Mouse (Mus musculus): ENCODE measurements at regions not wholly inside any gene's neighbourhood (a gene's known extent, or its start where the extent isn't known, plus 50 kb on each side); places are given as distances from the start of the nearest gene placed in this dataset.

- TF ChIP-seq TAL1 (IDR thresholded peaks at IDR 0.05; ENCODE audit: low read length) (no peak), GATA1 (IDR thresholded peaks at IDR 0.05; ENCODE audit: low read length) (no peak)
- H3K4me1 ChIP-seq (ENCODE audit: control insufficient read depth) = peaks cover 3% of the 10 kb centered on the region; the same call in 1 of the 2 replicates
- peaks cover 80% of the 10 kb centered on the region for H3K27me3 ChIP-seq (ENCODE audit: control insufficient read depth)
- no peak overlapping the region for H3K4me3 ChIP-seq (replicated peaks)
- H3K9me3 ChIP-seq (ENCODE audit: control insufficient read depth, low read length) = peaks cover 2% of the 10 kb centered on the region; the same call in 1 of the 2 replicates
- no peaks in the 10 kb centered on the region for H3K36me3 ChIP-seq (ENCODE audit: control insufficient read depth)
Measured at GRCm38 (mm10) chr14:64590611-64591010, 486.5 kb downstream of the Prss52 start.

DNA sequence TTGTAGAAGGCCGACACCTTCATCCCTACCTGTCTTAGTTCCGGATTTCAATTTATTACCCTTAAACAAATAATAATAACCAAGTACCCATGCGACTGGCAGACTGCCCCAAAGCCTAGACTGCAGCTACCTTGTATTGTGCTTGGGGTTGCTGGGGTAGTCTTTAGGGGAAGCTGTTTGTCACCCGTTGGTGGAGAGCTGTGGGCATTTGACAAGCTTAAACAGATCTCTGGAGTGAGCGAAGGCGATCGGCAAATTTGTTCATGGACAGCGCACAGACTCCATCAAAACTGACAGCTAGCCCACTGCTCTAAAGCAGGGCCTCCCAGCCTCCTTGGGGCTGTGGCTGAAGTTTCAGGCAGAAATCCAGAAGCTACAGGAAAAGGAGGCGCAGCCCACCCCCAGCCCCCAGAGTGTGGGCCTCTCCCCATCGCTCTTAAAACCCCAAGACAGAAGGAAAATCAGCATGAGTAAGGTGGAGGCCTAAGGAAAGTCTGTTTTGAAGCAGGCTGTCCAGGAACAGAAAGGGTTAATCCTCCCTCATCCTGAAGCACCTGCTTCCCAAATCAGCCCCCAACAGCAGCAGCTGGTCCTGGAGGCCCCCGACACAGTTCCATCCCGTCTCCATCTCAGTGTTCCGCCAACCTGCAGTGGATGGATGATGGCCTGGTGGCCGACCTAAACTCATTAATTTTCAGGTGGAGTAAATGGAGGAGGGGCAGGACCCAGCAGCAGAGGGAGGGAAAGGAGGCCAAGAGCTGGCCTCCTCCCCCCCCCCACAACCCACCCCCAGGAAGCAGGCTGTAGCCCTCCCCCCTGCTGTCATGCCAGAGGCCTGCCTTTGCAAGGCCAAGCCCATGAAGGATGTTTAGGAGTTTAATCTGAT, 487.2 kb downstream of the Prss52 start:
- H3K9me3 ChIP-seq (ENCODE audit: control insufficient read depth, low read length) = peaks cover 2% of the 10 kb centered on the region; the same call in 1 of the 2 replicates
- no peak for TF ChIP-seq GATA1 (IDR thresholded peaks at IDR 0.05; ENCODE audit: low read length)
- TF ChIP-seq TAL1 (IDR thresholded peaks at IDR 0.05; ENCODE audit: low read length) = no peak
- no peak overlapping the region for H3K4me3 ChIP-seq (replicated peaks)
- peaks cover 73% of the 10 kb centered on the region for H3K27me3 ChIP-seq (ENCODE audit: control insufficient read depth)
- no peaks in the 10 kb centered on the region for H3K36me3 ChIP-seq (ENCODE audit: control insufficient read depth)
- peaks cover 3% of the 10 kb centered on the region; the same call in 1 of the 2 replicates for H3K4me1 ChIP-seq (ENCODE audit: control insufficient read depth)

- Histone ChIP-seq H3K9me3 (ENCODE audit: control insufficient read depth, low read length) (peaks cover 2% of the 10 kb centered on the region; the same call in 1 of the 2 replicates), H3K4me1 (ENCODE audit: control insufficient read depth) (peaks cover 2% of the 10 kb centered on the region; the same call in 1 of the 2 replicates), H3K27me3 (ENCODE audit: control insufficient read depth) (peaks cover 65% of the 10 kb centered on the region), H3K36me3 (ENCODE audit: control insufficient read depth) (no peaks in the 10 kb centered on the region), H3K4me3 (replicated peaks) (no peak overlapping the region)
- TF ChIP-seq GATA1 (IDR thresholded peaks at IDR 0.05; ENCODE audit: low read length) (no peak), TAL1 (IDR thresholded peaks at IDR 0.05; ENCODE audit: low read length) (no peak)
Measured at GRCm38 (mm10) chr14:64592176-64592575, 488.1 kb downstream of the Prss52 start.

GRCm38 (mm10) chr14:64592706-64593320, 488.7 kb downstream of the Prss52 start:
- Histone ChIP-seq H3K9me3 (ENCODE audit: control insufficient read depth, low read length) (no peaks in the 10 kb centered on the region; the same call in 1 of the 2 replicates), H3K36me3 (ENCODE audit: control insufficient read depth) (no peaks in the 10 kb centered on the region), H3K4me1 (ENCODE audit: control insufficient read depth) (no peaks in the 10 kb centered on the region), H3K27me3 (ENCODE audit: control insufficient read depth) (peaks cover 58% of the 10 kb centered on the region), H3K4me3 (replicated peaks) (no peak overlapping the region)
- TF ChIP-seq TAL1 (IDR thresholded peaks at IDR 0.05; ENCODE audit: low read length) (no peak), GATA1 (IDR thresholded peaks at IDR 0.05; ENCODE audit: low read length) (no peak)

DNA sequence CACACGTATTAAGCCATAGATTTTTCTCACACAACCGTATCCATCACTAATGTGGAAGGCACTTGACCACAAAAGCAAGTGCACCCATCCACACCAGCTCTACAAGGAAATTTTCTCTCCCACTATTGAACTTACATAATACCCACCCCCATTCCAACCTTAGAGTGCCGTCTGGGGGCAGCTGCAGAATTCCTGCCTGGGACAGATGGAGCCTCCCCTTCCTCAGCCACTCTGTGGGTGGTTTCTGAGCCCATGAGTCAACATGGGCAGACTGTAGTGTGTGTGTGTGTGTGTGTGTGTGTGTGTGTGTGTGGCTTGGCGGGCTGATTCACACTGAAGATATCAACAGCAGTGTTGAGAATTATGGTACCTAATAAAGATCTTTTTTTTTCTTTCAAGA, 489.5 kb downstream of the Prss52 start:
- Histone ChIP-seq H3K4me1 (ENCODE audit: control insufficient read depth) (no peaks in the 10 kb centered on the region), H3K36me3 (ENCODE audit: control insufficient read depth) (no peaks in the 10 kb centered on the region), H3K4me3 (replicated peaks) (no peak overlapping the region), H3K27me3 (ENCODE audit: control insufficient read depth) (peaks cover 51% of the 10 kb centered on the region), H3K9me3 (ENCODE audit: control insufficient read depth, low read length) (no peaks in the 10 kb centered on the region; the same call in 1 of the 2 replicates)
- TF ChIP-seq GATA1 (IDR thresholded peaks at IDR 0.05; ENCODE audit: low read length) (no peak), TAL1 (IDR thresholded peaks at IDR 0.05; ENCODE audit: low read length) (no peak)

GRCm38 (mm10) chr14:64594021-64594561, 490.0 kb downstream of the Prss52 start:
- no peaks in the 10 kb centered on the region; the same call in 1 of the 2 replicates for H3K9me3 ChIP-seq (ENCODE audit: control insufficient read depth, low read length)
- no peak overlapping the region for H3K4me3 ChIP-seq (replicated peaks)
- H3K4me1 ChIP-seq (ENCODE audit: control insufficient read depth) = no peaks in the 10 kb centered on the region
- TF ChIP-seq TAL1 (IDR thresholded peaks at IDR 0.05; ENCODE audit: low read length) (no peak), GATA1 (IDR thresholded peaks at IDR 0.05; ENCODE audit: low read length) (no peak)
- peaks cover 46% of the 10 kb centered on the region for H3K27me3 ChIP-seq (ENCODE audit: control insufficient read depth)
- H3K36me3 ChIP-seq (ENCODE audit: control insufficient read depth) = no peaks in the 10 kb centered on the region

DNA sequence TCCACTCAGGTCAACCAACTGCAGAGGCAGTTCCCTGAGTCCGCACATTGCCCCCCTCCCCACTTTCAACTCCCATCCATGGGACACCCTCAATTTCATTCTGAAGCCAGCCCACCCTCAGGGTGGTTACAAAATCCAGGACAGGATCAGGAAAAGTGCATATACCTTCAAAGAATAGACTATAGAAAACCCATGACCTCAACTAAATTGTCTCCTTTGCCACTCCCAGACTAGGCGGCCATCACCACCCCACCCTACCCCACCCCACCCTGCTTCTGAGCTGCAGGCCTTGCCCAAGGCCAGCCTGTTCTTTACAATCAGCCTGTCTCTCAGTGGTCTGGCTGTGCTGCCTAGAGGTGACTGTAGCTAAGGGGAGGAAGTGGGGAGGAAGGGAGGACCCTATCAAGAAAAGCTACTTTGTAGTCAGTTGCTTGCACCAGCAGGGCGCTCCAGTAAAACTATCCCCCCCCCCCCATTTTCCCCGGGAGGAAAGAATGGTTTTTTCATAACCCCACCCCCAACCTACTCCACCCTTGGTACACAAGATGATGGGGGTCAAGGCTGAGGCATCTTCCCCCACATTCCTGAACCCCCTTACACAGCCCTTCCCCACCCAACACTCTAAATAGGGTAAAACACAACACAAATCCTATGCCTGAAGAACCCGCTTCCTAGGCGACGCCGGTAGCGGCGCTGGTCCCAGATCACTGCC, 490.9 kb downstream of the Prss52 start:
- Histone ChIP-seq H3K4me3 (replicated peaks) (no peak overlapping the region), H3K4me1 (ENCODE audit: control insufficient read depth) (no peaks in the 10 kb centered on the region), H3K36me3 (ENCODE audit: control insufficient read depth) (no peaks in the 10 kb centered on the region), H3K9me3 (ENCODE audit: control insufficient read depth, low read length) (no peaks in the 10 kb centered on the region; the same call in 1 of the 2 replicates), H3K27me3 (ENCODE audit: control insufficient read depth) (peaks cover 37% of the 10 kb centered on the region)
- TF ChIP-seq GATA1 (IDR thresholded peaks at IDR 0.05; ENCODE audit: low read length) (no peak), TAL1 (IDR thresholded peaks at IDR 0.05; ENCODE audit: low read length) (no peak)

- Histone ChIP-seq H3K4me1 (ENCODE audit: control insufficient read depth) (no peaks in the 10 kb centered on the region), H3K9me3 (ENCODE audit: control insufficient read depth, low read length) (no peaks in the 10 kb centered on the region; the same call in 1 of the 2 replicates), H3K36me3 (ENCODE audit: control insufficient read depth) (no peaks in the 10 kb centered on the region), H3K4me3 (replicated peaks) (no peak overlapping the region), H3K27me3 (ENCODE audit: control insufficient read depth) (peaks cover 31% of the 10 kb centered on the region)
- TF ChIP-seq TAL1 (IDR thresholded peaks at IDR 0.05; ENCODE audit: low read length) (no peak), GATA1 (IDR thresholded peaks at IDR 0.05; ENCODE audit: low read length) (no peak)
Measured at GRCm38 (mm10) chr14:64595523-64595889, 491.4 kb downstream of the Prss52 start.

Data from erythroblast, embryonic 14.5 days (primary cell).